Mouse (Mus musculus): ENCODE measurements around the gene Grm8.

Gene Grm8

GRCm38 (mm10) chr6:28135001-28135401, at the start of gene Grm8:
TSS of gene Grm8 (minus strand) at chr6:28135178.
- DNase-seq, result peak; percentile 24

- no peak for DNase-seq
These were observed 35.0 kb upstream of the Grm8 start for GRCm38 (mm10) chr6:28169851-28170539.

GRCm38 (mm10) chr6:28160399-28160798, 25.4 kb upstream of the Grm8 start:
- DNase-seq, result no peak

GRCm38 (mm10) chr6:28146445-28146844, 11.5 kb upstream of the Grm8 start:
- DNase-seq, result no peak

- DNase-seq, result no peak
These were observed 7.4 kb upstream of the Grm8 start for GRCm38 (mm10) chr6:28142332-28142731.

- peak; percentile 79 for DNase-seq
These were observed 644 bp upstream of the Grm8 start for GRCm38 (mm10) chr6:28135411-28136233.

GRCm38 (mm10) chr6:28134251-28134801, 652 bp downstream of the Grm8 start:
- DNase-seq, result peak; percentile 25

DNA sequence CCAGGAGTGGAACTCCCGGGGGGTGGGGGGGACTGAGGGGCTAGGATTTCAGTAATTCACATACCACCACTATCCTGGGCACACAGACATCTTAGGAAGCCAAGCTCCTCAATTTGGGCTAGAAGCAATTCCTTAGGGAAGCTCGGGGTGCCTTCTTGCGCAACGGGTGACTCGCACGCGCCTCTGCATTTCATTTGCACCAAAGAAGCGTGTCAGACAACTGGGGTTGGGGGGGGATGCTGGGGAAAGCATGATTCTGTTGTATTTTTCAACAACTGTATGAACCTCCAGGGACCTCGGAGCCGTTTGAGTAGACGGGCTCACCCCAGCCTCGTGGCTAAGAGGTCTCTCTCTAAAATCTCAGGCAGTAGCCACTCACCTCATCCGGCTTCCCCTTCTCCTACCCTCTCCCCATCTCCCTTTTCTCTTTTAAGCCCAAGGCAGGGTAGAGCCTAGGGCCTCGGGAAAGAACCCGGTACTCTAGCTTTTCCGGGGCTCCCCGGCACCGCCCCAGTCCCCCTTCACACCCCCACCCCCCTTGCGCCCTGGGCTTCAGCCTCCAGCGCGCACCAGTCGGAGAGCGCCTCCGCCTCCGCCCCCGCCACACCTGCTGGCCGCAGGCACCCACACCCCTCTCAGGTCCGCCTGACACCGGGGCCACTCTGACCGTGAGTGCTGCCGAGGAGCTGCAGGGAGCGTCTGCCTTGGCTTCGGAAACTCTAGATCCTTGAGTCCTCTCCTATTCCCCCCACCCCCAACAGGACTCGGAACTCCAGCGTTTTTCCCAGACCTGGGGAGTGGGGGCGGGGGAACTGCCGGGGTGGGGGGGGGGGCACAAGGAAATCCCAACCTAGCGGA, 1.5 kb downstream of the Grm8 start:
- no peak for DNase-seq

- no peak for DNase-seq
These were observed 2.9 kb downstream of the Grm8 start for GRCm38 (mm10) chr6:28132056-28132455.

- no peak for DNase-seq
These were observed 6.1 kb downstream of the Grm8 start for GRCm38 (mm10) chr6:28128871-28129270.

- no peak for DNase-seq
These were observed 19.5 kb downstream of the Grm8 start for GRCm38 (mm10) chr6:28115519-28115918.

DNA sequence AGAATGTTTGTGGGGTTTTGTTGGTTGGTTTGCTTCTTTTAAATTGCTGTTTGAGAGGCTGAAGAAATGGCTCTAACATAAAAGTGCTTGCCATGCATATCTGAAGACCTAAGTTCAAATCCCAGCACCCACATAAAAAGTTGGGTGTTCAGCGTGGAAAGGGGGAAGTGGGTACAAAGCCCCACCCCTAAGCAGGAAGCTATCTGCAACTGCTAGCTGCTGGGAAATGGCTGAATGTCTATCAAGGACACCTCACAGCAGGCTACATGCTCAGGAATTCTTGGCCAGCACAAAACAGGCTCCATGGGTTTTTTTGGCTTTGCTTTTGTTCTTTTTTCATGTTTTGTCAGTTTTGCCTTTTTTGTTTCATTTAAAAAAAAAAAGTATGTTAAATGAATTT, 20.1 kb downstream of the Grm8 start:
- no peak for DNase-seq

- no peak for DNase-seq
These were observed 23.4 kb downstream of the Grm8 start for GRCm38 (mm10) chr6:28111551-28111950.

GRCm38 (mm10) chr6:28102608-28103316, 32.2 kb downstream of the Grm8 start:
- DNase-seq, result no peak

DNA sequence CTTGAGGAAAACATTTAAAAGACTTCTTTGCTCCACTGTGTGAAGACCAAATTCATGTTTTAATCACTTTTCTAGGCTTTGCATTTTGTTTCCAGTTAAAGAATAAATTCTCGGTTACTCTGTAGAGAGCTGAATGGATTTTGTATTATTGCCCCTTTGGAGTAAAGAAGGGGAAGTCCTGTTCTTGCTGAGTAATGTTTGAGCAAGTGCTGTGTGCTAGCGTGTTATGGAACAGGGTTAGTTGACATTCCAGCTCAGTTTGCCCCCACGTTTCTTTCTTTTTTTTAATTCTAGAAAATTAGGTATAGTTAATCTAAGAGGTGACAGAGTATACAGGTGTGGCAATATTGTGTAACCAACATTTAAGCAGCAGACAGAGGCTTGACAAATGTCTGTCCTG, 35.0 kb downstream of the Grm8 start:
- DNase-seq, result no peak

DNA sequence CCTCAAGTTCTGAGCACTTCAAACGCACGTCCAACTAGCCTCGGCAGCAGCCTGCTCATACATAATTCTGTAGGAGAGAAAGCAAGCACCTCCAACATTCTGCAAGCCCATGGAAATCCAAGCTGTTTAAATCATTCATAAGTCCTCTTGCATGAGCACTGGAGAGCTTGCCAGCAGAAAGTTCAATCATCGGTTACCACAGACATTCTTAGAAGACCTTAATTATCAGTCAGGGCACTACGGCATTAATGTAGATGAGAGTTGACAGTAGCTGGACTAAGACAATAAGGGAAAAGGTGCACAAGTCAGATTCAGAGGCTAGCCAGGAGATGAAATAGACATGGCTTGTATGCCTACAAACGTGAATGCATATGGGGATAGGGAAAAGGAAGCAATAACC, 42.5 kb downstream of the Grm8 start:
- DNase-seq, result no peak

DNA sequence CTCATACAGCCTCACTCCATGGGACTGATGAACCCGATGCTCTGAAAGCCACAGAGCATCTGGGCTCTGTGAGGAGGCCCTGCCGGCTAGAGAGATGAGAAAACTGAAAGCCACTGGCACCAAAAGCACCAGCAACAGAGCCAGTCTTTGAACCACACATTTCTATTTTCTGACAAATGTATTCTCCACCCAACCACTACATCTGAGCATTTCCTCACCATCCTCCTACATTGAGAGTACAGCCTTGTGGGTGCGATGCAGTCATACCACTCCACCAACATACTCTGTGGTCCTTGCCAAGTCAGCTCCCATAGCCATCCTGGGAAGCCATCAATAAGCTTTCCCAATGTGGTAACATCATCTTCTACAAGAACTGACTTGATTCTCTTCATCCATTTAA, 43.1 kb downstream of the Grm8 start:
- DNase-seq, result no peak

DNA sequence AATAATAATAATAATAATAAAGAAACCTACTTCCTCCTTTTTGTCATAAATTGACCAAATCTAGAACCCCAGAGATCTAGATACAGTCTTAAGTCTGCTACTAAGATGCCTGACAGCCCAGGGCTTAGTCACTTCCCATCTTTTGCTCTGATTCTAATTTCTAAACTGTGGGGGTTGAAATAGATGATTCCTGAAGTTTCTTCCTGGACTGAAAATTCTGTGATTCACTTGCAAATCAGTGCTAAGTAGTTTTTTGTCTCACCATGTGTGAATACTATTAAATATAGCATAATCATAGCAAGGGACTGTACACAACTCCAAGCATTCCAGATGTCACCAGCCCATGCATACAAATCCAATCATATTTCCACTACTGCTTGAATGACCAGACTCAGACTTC, 44.0 kb downstream of the Grm8 start:
- DNase-seq, result no peak

DNA sequence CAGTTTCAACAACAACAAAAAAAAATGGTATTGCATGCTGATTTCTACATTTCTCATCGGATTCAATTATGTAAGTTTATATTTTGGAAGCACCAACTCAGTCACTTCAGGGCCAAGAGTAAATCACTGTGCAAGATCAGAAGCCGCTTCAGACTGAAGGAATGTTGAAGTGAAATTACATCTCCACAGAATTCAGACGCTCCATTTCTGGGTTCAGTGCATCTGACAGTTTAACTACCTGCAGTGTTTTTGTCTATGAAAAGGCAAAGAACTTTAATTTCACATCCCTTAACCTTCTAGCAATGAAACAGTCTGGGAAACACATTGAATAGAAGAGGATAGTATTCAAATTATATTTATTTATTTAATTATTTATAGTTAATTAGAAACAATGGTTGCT, 59.4 kb downstream of the Grm8 start:
- no peak for DNase-seq

DNA sequence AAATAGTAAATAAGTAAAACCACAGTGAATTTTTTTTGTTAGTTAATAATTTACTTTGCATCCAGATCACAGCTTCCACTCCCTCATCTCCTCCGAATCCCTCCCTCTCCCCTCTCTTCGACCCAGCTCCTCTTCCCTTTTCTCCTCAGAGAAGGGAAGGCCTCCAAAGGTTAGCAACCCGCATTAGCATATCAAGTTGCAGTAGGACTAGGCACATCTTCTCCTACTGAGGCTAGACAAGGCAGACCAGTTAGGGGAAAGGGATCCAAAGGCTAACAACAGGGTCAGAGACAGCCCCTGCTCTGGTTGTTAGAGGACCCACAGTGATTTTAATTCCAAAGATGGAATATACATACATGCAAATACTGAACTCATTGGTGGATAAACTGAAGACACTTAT, 60.5 kb downstream of the Grm8 start:
- DNase-seq, result no peak

- no peak for DNase-seq
These were observed 83.0 kb downstream of the Grm8 start for GRCm38 (mm10) chr6:28051966-28052365.

DNA sequence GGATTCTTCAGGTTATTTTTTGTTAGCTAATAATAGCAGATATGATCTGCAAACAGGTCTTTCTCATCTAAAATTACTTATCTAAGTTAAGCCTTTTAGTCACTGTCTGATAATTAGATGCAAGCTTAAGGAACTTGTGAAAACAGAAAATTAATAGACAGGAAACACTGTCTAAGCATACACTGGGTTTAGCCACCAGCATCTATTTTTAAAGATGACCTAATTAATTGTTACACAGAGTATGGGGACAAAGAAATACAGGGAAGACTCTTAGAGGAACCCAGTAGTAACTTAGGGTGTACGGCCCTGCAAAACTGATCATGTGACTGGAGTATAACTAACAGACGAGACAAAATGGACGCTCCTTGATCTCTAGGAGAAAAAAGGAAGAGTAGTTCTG, 92.6 kb downstream of the Grm8 start:
- no peak for DNase-seq

DNA sequence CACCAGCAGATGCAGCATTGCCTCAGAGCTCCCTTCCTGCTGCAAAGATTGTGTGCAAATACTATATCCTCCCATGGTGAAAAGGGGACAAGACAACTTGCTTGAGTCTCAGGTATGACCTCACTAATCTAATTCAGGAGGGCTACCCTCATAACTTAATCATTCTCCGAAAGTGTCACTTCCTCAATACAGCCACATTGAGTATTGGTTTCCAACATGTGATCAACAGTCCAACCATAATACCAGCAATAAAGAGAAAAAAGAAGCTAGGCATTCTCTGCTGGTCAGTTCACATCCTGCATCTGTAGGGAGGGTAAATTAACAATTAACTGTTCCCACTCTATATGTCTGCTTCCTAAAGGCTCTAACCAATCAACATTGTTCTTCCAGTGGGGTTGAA, 94.2 kb downstream of the Grm8 start:
- DNase-seq, result no peak

Data from thymus, postnatal 4 days (tissue).